Mouse (Mus musculus) forebrain, embryonic 16.5 days (tissue): ENCODE measurements at regions not wholly inside any gene's neighbourhood (a gene's known extent, or its start where the extent isn't known, plus 50 kb on each side); places are given as distances from the start of the nearest gene placed in this dataset.

ENCODE experiments used
- ATAC-seq: fragments of 200-750 bp; cut with Nextera tagmentation; 2 replicates; pipeline ENCODE4 v1.8.0; 2017; ENCODE audit warnings: mild to moderate bottlenecking, moderate library complexity
- H3K27ac ChIP-seq: fragments of 300-500 bp; sonication (generic); 2 replicates; pipeline ENCODE4 v1.5.1; 2014; ENCODE audit warnings: low read length, control low read depth
- H3K27me3 ChIP-seq: fragments of 300-500 bp; sonication (generic); replicated peaks from 2 replicates; pipeline ENCODE4 v1.6.1; 2014; ENCODE audit warnings: low read length; ENCODE audit not compliant: control insufficient read depth, insufficient read depth
- H3K36me3 ChIP-seq: fragments of 300-500 bp; sonication (generic); 2 replicates; pipeline ENCODE4 v1.6.1; 2014; ENCODE audit not compliant: control insufficient read depth, insufficient read depth
- H3K4me1 ChIP-seq: fragments of 300-500 bp; sonication (generic); replicated peaks from 2 replicates; pipeline ENCODE4 v1.6.1; 2014; ENCODE audit warnings: low read length; ENCODE audit not compliant: control insufficient read depth, insufficient read depth
- H3K4me2 ChIP-seq: fragments of 300-500 bp; sonication (generic); 2 replicates; pipeline ENCODE4 v1.6.1; 2014; ENCODE audit warnings: mild to moderate bottlenecking, low read length, control low read depth
- H3K4me3 ChIP-seq: fragments of 300-500 bp; sonication (generic); replicated peaks from 2 replicates; pipeline ENCODE4 v1.5.1; 2014; ENCODE audit warnings: mild to moderate bottlenecking, low read length, control low read depth
- H3K9ac ChIP-seq: fragments of 300-500 bp; sonication (generic); replicated peaks from 2 replicates; pipeline ENCODE4 v1.6.1; 2014; ENCODE audit warnings: low read depth, low read length, control low read depth
- H3K9me3 ChIP-seq: fragments of 300-500 bp; sonication (generic); 2 replicates; pipeline ENCODE4 v1.6.1; 2016; ENCODE audit warnings: low read length; ENCODE audit not compliant: control insufficient read depth
- WGBS: fragments of 180-500 bp; shearing (Covaris S2); extraction: QIAGEN DNeasy Blood & Tissue Kit; methylation state at CpG from one replicate; pipeline ENCODE4 v1.1.7; 2014; 5-methylcytosine and 5-hydroxymethylcytosine counted together

DNA sequence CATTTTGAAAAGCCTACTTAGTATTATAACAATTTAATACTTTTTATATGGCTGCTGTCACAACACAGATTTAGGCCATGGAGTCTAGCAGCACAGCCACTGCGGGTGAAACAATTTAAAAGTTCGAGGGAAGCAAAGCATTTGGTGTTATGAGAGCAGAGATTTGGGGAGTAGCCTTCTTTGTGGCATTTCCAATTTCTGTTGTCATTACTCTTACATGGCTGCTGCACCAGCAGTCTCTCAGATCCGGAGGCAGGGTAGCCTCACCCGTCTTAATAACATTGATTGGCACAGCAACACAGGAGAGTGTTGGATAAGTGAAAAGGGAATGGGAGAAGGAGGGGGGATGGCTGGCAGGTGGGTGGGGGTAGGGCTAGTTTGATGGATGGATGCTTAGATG lies 58.5 kb upstream of the Ssx2ip start:
- peak; percentile 10; the same call in 1 of the 2 replicates for ATAC-seq
- H3K27ac ChIP-seq = peak overlapping the region; percentile 76; the same call in 1 of the 2 replicates

DNA sequence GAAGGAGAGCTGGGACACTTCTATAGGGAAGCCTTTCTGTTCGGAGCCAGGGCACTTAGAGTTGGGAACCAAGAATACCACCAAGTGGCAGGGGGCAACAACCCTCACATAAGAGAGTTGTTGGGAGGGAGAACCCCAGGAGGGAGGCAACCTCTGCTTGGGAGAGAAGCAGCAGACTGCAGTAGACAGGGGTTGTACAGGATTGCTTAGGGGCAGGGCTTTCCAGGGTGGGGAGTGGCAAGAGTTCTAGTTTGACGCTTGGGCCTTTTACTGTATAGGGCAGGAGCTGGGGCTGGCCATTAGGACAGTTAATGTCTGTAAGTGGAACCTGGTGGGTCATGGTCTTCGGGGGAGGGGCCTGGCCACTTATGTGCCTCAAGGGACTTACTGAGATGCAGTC lies 57.1 kb upstream of the Ssx2ip start:
- Histone ChIP-seq H3K4me3 (no peak overlapping the region), H3K4me2 (no peak overlapping the region), H3K27ac (no peak overlapping the region), H3K27me3 (no peaks in the 10 kb centered on the region), H3K9ac (no peak overlapping the region), H3K9me3 (no peaks in the 10 kb centered on the region), H3K4me1 (peaks cover 13% of the 10 kb centered on the region), H3K36me3 (no peaks in the 10 kb centered on the region)
- WGBS = 91% methylated on average over 3 of the region's 3 CpGs
- no peak for ATAC-seq

More for the DNA sequence above, 58.5 kb upstream of the Ssx2ip start:
- Histone ChIP-seq H3K9me3 (no peaks in the 10 kb centered on the region), H3K27me3 (no peaks in the 10 kb centered on the region), H3K9ac (peak overlapping the region; percentile 63), H3K4me1 (peaks cover 15% of the 10 kb centered on the region), H3K4me3 (peak overlapping the region; percentile 44), H3K36me3 (no peaks in the 10 kb centered on the region), H3K4me2 (peak overlapping the region; percentile 65)
- 35% methylated on average over 4 of the region's 4 CpGs for WGBS

- Histone ChIP-seq H3K36me3 (no peaks in the 10 kb centered on the region), H3K4me3 (no peak overlapping the region), H3K27me3 (no peaks in the 10 kb centered on the region), H3K9ac (no peak overlapping the region), H3K9me3 (no peaks in the 10 kb centered on the region), H3K27ac (no peak overlapping the region), H3K4me2 (no peak overlapping the region), H3K4me1 (peaks cover 13% of the 10 kb centered on the region)
- ATAC-seq = no peak
- 82% methylated on average over 8 of the region's 8 CpGs for WGBS
Measured at GRCm38 (mm10) chr3:146348921-146349320, 55.5 kb upstream of the Ssx2ip start.

GRCm38 (mm10) chr3:146349393-146349792 lies 55.0 kb upstream of the Ssx2ip start:
- no peak overlapping the region for H3K27ac ChIP-seq
- ATAC-seq = no peak
- H3K4me1 ChIP-seq = peaks cover 13% of the 10 kb centered on the region
- H3K9ac ChIP-seq = no peak overlapping the region
- 83% methylated on average over 8 of the region's 8 CpGs for WGBS
- no peaks in the 10 kb centered on the region for H3K27me3 ChIP-seq
- no peaks in the 10 kb centered on the region for H3K9me3 ChIP-seq
- H3K4me2 ChIP-seq = no peak overlapping the region
- H3K4me3 ChIP-seq = no peak overlapping the region
- H3K36me3 ChIP-seq = no peaks in the 10 kb centered on the region

DNA sequence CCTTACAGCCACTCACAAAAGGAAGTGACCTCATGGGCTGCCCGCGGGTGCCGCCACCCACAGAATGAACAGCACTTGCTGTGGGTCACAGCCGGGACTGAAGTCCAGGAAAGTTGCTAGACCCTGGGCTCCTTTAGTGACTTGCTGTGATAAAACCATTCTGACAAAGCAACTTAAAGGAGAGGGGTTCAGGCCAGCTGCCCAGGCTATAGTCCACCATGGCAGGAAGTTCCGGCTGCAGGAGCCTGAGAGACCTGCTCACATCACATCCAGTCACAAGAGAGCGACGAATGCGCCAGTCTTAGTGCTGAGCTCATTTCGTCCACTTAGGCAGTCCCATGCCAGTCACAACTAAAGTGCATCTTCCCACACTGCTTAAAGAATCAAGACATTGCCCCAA lies 54.3 kb upstream of the Ssx2ip start:
- Histone ChIP-seq H3K4me1 (peaks cover 8% of the 10 kb centered on the region), H3K4me2 (no peak overlapping the region), H3K27ac (no peak overlapping the region), H3K27me3 (no peaks in the 10 kb centered on the region), H3K9me3 (no peaks in the 10 kb centered on the region), H3K9ac (no peak overlapping the region), H3K4me3 (no peak overlapping the region), H3K36me3 (no peaks in the 10 kb centered on the region)
- WGBS = 93% methylated on average over 9 of the region's 9 CpGs
- no peak for ATAC-seq

DNA sequence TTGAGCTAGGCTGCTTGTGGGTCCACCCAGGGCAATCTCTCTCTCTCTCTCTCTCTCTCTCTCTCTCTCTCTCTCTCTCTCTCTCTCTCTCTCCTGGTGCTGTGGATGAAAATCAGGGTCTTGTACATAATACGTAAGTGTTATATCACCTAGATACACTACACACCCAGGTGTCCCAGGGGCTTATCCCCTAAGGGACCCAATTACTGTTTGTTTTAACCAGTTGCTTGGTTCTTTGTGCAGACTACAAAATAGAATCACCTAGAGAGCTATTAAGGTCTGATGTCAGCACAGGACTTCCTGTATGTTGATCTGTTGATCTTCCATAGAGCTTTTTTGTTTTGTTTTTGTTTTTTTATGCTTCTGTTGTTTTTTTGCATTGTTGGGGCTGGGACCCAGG lies 53.0 kb upstream of the Ssx2ip start:
- Histone ChIP-seq H3K4me1 (no peaks in the 10 kb centered on the region), H3K4me2 (no peak overlapping the region), H3K27ac (no peak overlapping the region), H3K9me3 (no peaks in the 10 kb centered on the region), H3K27me3 (no peaks in the 10 kb centered on the region), H3K4me3 (no peak overlapping the region), H3K36me3 (no peaks in the 10 kb centered on the region), H3K9ac (no peak overlapping the region)
- no peak for ATAC-seq
- 92% methylated on average over 1 of the region's 1 CpGs for WGBS

- Histone ChIP-seq H3K27ac (no peak overlapping the region), H3K27me3 (no peaks in the 10 kb centered on the region), H3K9me3 (no peaks in the 10 kb centered on the region), H3K4me3 (no peak overlapping the region), H3K4me1 (no peaks in the 10 kb centered on the region), H3K9ac (no peak overlapping the region), H3K36me3 (no peaks in the 10 kb centered on the region), H3K4me2 (no peak overlapping the region)
- WGBS = 90% methylated on average over 4 of the region's 4 CpGs
- ATAC-seq = no peak
Measured at GRCm38 (mm10) chr3:146352187-146352586, 52.3 kb upstream of the Ssx2ip start.

DNA sequence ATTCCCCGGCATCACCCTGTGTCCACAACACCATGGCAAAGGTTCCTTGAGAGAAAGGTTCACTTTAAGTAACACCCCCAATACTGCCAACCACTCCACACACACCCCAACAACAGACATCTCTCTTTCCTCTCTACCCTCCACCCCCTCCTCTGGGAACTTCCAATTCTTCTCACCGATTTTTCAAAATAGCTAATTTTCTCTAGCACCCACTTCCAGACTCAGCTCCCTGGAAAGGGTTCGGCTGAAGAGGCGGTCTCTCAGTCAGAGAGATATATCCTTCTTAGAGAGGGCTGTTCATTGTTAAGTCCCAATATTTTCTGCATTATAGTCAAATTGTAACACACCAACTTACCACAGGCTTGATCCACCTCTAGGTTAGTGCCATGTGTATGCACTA lies 50.5 kb upstream of the Ssx2ip start:
- Histone ChIP-seq H3K27ac (no peak overlapping the region), H3K4me3 (no peak overlapping the region), H3K9me3 (no peaks in the 10 kb centered on the region), H3K9ac (no peak overlapping the region), H3K36me3 (no peaks in the 10 kb centered on the region), H3K4me1 (no peaks in the 10 kb centered on the region), H3K4me2 (no peak overlapping the region), H3K27me3 (no peaks in the 10 kb centered on the region)
- no peak for ATAC-seq
- WGBS = 92% methylated on average over 4 of the region's 4 CpGs
